Mouse (Mus musculus) midbrain, embryonic 14.5 days (tissue): ENCODE results near the gene Map4k4. TPM values are rescaled to one million over a fixed set of nuclear protein-coding genes. Genes with fewer than 3 reads are reported as not detected.

Experiments used
- ATAC-seq: fragments of 200-750 bp; cut with Nextera tagmentation; 2 replicates; pipeline ENCODE4 v1.8.0; 2017; ENCODE audit warnings: moderate number of reproducible peaks, moderate library complexity; ENCODE audit not compliant: low FRiP score, low TSS enrichment
- DNase-seq: peaks from one replicate; pipeline ENCODE4 v3.0.0-alpha.2; 2015
- H3K27ac ChIP-seq: fragments of 300-500 bp; sonication (generic); replicated peaks from 2 replicates; pipeline ENCODE4 v1.5.1; 2014; ENCODE audit warnings: mild to moderate bottlenecking, low read depth, low read length, moderate library complexity
- H3K27me3 ChIP-seq: fragments of 300-500 bp; sonication (generic); 2 replicates; pipeline ENCODE4 v1.6.1; 2014; ENCODE audit warnings: low read length, control low read depth, mixed read lengths; ENCODE audit not compliant: control insufficient read depth, insufficient read depth
- H3K36me3 ChIP-seq: fragments of 300-500 bp; sonication (generic); 2 replicates; pipeline ENCODE4 v1.6.1; 2014; ENCODE audit warnings: low read length, control low read depth; ENCODE audit not compliant: control insufficient read depth, insufficient read depth
- H3K4me1 ChIP-seq: fragments of 300-500 bp; sonication (generic); 2 replicates; pipeline ENCODE4 v1.6.1; 2014; ENCODE audit warnings: mild to moderate bottlenecking, antibody characterized with exemption, low read length, control low read depth; ENCODE audit not compliant: control insufficient read depth, insufficient read depth
- H3K4me2 ChIP-seq: fragments of 300-500 bp; sonication (generic); 2 replicates; pipeline ENCODE4 v1.6.1; 2014; ENCODE audit warnings: mild to moderate bottlenecking, low read length, moderate library complexity
- H3K4me3 ChIP-seq: fragments of 300-500 bp; sonication (generic); replicated peaks from 2 replicates; pipeline ENCODE4 v1.5.1; 2014; ENCODE audit warnings: low read depth, low read length
- H3K9ac ChIP-seq: fragments of 300-500 bp; sonication (generic); replicated peaks from 2 replicates; pipeline ENCODE4 v1.6.1; 2014; ENCODE audit warnings: mild to moderate bottlenecking, low read length, moderate library complexity
- H3K9me3 ChIP-seq: fragments of 300-500 bp; sonication (generic); 2 replicates; pipeline ENCODE4 v1.6.1; 2016; ENCODE audit warnings: low read length, control low read depth, mixed read lengths; ENCODE audit not compliant: control insufficient read depth
- WGBS: fragments of 180-500 bp; shearing (Covaris S2); extraction: QIAGEN DNeasy Blood & Tissue Kit; methylation state at CpG from one replicate; pipeline ENCODE4 v1.1.7; 2014; 5-methylcytosine and 5-hydroxymethylcytosine counted together
- polyA plus RNA-seq: library from polyadenylated mRNA; unstranded; fragments of >200 nt; fragmentation: Nextera tagmentation; extraction: Ambion mirVana; gene quantifications from 2 replicates; pipeline ENCODE4 v1.2.1, GENCODE M21; 2014

Map4k4 gene
- polyA plus RNA-seq, 1 experiment from 2014 or later = 56.7 TPM

- WGBS = 96% methylated on average over 11 of the region's 11 CpGs
- no peak overlapping the region for H3K4me2 ChIP-seq
- ATAC-seq = no peak
Measured at GRCm38 (mm10) chr1:39893153-39893880, 7.4 kb upstream of the Map4k4 start.

DNA sequence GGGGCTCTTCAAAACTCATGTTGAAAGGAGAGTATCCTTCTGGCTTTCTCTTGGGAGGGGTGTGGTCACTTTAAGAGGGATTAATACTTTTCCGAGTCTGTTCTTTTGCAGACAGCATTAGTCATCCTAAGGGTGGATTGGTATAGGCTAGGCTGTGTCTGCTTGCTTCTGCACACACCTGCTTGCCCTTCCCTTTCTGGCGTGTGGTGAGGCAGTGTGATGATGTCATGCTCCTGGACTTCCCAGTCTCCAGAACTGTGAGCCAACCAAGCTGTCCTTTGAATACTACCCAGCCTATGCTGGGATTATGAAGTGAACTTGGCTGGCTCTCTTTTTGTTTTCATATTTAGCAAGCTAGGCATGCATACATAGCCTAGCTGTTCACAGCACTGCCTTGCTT is 5.6 kb upstream of the Map4k4 start:
- peaks cover 11% of the 10 kb centered on the region for H3K4me1 ChIP-seq
- no peak overlapping the region for H3K4me2 ChIP-seq
- H3K9ac ChIP-seq = no peak overlapping the region
- H3K36me3 ChIP-seq = no peaks in the 10 kb centered on the region
- no peak overlapping the region for H3K27ac ChIP-seq
- 53% methylated on average over 2 of the region's 2 CpGs for WGBS
- no peak overlapping the region for H3K4me3 ChIP-seq
- H3K27me3 ChIP-seq = no peaks in the 10 kb centered on the region
- H3K9me3 ChIP-seq = no peaks in the 10 kb centered on the region
- ATAC-seq = no peak
- no peak for DNase-seq

More at GRCm38 (mm10) chr1:39893153-39893880, 7.4 kb upstream of the Map4k4 start:
- H3K9me3 ChIP-seq = no peaks in the 10 kb centered on the region
- no peak overlapping the region for H3K9ac ChIP-seq
- H3K27ac ChIP-seq = no peak overlapping the region
- H3K4me3 ChIP-seq = no peak overlapping the region
- H3K4me1 ChIP-seq = no peaks in the 10 kb centered on the region
- H3K27me3 ChIP-seq = no peaks in the 10 kb centered on the region
- DNase-seq = no peak
- H3K36me3 ChIP-seq = no peaks in the 10 kb centered on the region

DNA sequence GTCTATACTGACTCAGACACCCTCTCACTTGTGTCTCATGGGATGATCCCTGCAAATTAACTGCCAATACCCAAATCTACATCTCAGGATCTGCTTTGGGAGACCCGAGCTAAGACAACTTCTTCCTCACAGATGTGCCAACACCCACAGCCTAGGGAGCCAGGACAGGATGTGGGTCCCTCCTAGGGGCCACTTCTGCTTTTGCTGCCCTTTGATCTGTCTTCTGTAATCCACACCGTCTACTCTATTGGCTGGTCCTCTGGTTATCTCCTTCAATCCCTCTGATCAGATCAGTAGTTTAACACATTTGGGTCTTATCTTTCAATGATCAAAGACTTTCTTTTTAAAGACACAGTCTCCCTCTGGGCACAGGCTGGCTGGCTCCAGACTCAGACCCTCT is 5.2 kb upstream of the Map4k4 start:
- H3K27me3 ChIP-seq = no peaks in the 10 kb centered on the region

DNA sequence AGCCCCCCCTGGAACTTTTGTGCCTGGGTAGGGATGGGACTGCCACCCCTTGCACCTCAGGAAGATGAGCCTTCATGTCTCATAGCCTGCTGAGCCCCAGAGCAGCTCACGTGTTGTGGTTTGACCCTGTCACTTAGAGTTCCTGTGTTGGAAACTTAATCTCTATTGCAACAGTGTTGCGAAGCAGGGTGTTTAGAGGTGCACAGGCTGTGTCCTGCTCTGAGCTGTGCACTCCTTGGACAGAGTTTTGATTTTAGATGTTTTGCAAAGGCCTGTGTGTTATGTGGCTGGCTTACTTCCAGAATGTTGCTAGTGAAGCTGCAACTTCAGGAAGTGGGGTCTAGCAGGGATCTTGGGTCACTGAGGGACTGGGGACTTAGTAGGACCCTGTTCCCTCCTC is 4.1 kb upstream of the Map4k4 start:
- WGBS = 75% methylated on average over 2 of the region's 2 CpGs

More for the DNA sequence above, 5.2 kb upstream of the Map4k4 start:
- H3K4me2 ChIP-seq = no peak overlapping the region
- ATAC-seq (no peak), DNase-seq (no peak)
- H3K9me3 ChIP-seq = no peaks in the 10 kb centered on the region
- no peaks in the 10 kb centered on the region for H3K36me3 ChIP-seq
- 36% methylated on average over 2 of the region's 2 CpGs for WGBS
- H3K9ac ChIP-seq = no peak overlapping the region
- H3K27ac ChIP-seq = no peak overlapping the region
- no peak overlapping the region for H3K4me3 ChIP-seq
- H3K4me1 ChIP-seq = peaks cover 11% of the 10 kb centered on the region

DNA sequence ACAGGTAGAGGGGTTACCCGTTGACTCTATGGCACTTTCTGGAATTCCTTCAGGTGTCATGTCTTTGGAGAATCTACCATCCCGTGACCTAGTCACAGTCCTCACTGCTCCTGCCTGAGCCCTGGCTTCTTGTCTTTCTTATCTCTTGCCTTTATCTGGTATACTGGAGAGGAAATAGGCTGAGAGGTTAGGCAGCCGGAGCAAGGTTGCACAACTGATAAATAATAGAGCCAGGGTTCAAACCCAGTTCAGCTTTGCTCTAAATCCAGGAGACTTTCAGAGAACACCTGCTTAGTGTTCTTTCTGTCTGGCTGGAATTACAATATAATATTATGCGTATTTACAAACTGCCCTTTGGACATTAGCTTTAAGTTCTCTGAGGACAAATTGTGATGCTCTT is 2.0 kb upstream of the Map4k4 start:
- Histone ChIP-seq H3K9me3 (no peaks in the 10 kb centered on the region), H3K4me1 (peaks cover 22% of the 10 kb centered on the region), H3K4me2 (no peak overlapping the region), H3K36me3 (no peaks in the 10 kb centered on the region), H3K27me3 (no peaks in the 10 kb centered on the region), H3K9ac (no peak overlapping the region), H3K27ac (no peak overlapping the region), H3K4me3 (no peak overlapping the region)
- ATAC-seq (no peak), DNase-seq (no peak)
- WGBS = 78% methylated on average over 4 of the region's 4 CpGs

More for the DNA sequence above, 4.1 kb upstream of the Map4k4 start:
- Histone ChIP-seq H3K9ac (no peak overlapping the region), H3K27ac (no peak overlapping the region), H3K9me3 (no peaks in the 10 kb centered on the region), H3K27me3 (no peaks in the 10 kb centered on the region), H3K4me3 (no peak overlapping the region), H3K36me3 (no peaks in the 10 kb centered on the region), H3K4me1 (peaks cover 11% of the 10 kb centered on the region), H3K4me2 (no peak overlapping the region)
- ATAC-seq (no peak), DNase-seq (no peak)

DNA sequence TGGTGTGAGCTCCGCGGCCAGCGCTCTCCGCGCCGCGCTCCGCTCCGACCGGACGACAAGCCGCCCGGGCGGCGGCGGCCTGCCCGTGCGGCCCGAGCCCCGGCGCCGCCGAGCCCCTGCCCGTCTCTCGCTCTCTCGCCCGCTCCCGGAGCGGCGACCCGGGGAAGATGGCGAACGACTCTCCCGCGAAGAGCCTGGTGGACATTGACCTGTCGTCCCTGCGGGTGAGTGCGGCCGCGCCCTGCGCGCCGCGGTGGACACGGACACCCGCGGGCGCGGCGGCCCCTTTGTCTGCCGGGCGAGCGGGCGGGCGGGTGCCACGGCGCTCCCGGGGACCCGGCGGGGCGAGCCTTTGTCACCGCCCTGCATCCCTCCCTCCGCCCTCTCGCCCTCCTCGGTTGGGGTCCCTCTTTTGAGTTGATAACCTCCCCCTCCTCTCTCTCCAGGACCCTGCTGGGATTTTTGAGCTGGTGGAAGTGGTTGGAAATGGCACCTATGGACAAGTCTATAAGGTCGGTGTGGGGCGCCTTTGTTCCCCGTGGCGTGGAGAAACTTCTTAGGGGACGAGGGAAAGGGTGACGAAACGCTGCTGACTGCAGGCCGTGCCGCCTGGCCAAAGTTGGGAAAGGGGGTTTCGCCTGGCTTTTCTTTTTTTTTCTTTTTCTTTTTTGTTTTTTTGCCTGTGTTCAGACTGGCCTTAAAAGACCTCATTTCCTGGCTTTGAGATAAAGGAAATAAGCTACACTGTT is 524 bp downstream of the Map4k4 start:
- DNase-seq = peak; percentile 77
- Histone ChIP-seq H3K4me2 (peak overlapping the region; percentile 98), H3K27me3 (no peaks in the 10 kb centered on the region), H3K9me3 (no peaks in the 10 kb centered on the region), H3K4me1 (peaks cover 47% of the 10 kb centered on the region), H3K9ac (peak overlapping the region; percentile 100), H3K36me3 (peaks cover 8% of the 10 kb centered on the region; the same call in 1 of the 2 replicates), H3K4me3 (peak overlapping the region; percentile 97), H3K27ac (peak overlapping the region; percentile 100)
- ATAC-seq = peak; percentile 63
- under 1% methylated on average over 64 of the region's 75 CpGs for WGBS

DNA sequence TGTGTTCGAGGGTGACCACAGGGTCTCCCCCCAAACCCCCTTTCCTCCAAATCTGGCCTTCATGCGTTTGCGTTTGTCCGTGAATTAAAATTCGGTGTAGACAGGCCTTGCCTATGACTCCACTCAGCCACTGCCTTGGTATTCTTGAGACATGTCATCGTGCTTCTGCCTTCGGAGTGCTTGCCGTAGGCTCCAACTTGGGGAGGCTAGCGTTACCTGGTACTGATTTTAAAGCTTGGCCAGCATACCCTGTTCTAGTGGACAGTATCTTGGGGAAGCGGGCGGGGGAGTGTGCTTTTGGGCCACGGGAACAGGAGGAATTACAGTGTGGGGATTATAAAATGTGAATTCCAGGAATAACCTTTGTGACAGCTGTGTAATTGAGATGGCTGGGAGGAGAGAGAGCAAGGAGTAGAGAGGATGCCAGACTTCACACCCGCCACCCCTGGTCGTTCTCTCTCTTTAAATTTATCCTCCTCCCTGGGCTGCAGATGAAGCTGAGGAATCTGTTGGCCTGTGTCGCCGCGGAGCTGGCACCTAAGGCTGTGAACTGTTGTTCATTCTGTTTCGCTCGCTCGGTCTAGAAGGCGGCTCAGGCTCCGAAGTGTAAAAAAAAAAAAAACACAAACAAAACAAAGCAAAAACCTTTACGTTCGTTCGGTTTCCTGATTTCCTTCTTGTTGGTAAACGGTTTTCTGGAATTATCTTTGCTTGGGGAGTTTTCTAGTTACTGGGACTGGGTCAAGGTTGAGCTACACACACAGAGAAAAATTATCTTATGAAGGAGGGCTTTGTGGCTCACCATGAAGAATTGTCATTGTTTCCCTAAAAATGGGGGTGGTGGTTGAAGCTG is 1.4 kb downstream of the Map4k4 start:
- Histone ChIP-seq H3K4me2 (peak overlapping the region; percentile 98), H3K36me3 (peaks cover 9% of the 10 kb centered on the region; the same call in 1 of the 2 replicates), H3K9me3 (no peaks in the 10 kb centered on the region), H3K9ac (peak overlapping the region; percentile 100), H3K27ac (peak overlapping the region; percentile 100), H3K27me3 (no peaks in the 10 kb centered on the region), H3K4me1 (peaks cover 54% of the 10 kb centered on the region), H3K4me3 (peak overlapping the region; percentile 97)
- WGBS = under 1% methylated on average over 26 of the region's 26 CpGs
- ATAC-seq (no peak), DNase-seq (peak; percentile 67)

- ATAC-seq = no peak
- H3K4me3 ChIP-seq = peak overlapping the region; percentile 97
- H3K27me3 ChIP-seq = no peaks in the 10 kb centered on the region
- DNase-seq = peak; percentile 52
- peaks cover 60% of the 10 kb centered on the region for H3K4me1 ChIP-seq
- no peaks in the 10 kb centered on the region for H3K9me3 ChIP-seq
- H3K36me3 ChIP-seq = peaks cover 16% of the 10 kb centered on the region
- peak overlapping the region; percentile 100 for H3K27ac ChIP-seq
- peak overlapping the region; percentile 100 for H3K9ac ChIP-seq
- peak overlapping the region; percentile 98 for H3K4me2 ChIP-seq
- 2% methylated on average over 3 of the region's 3 CpGs for WGBS
Measured at GRCm38 (mm10) chr1:39902704-39903151, 2.0 kb downstream of the Map4k4 start.
